Mouse (Mus musculus) limb, embryonic 10.5 days (tissue): ENCODE data around the gene Nipal3. TPM values are rescaled to one million over a fixed set of nuclear protein-coding genes. Genes with fewer than 3 reads are reported as not detected.

Experiments
- DNase-seq: peaks from one replicate; pipeline ENCODE4 v3.0.0-alpha.2; 2017; ENCODE audit warnings: low spot score
- H3K27ac ChIP-seq: fragments of 300-500 bp; sonication (generic); 2 replicates; pipeline ENCODE4 v1.5.1; 2016; ENCODE audit warnings: mild to moderate bottlenecking
- H3K27me3 ChIP-seq: fragments of 300-500 bp; sonication (generic); 2 replicates; pipeline ENCODE4 v1.6.1; 2016; ENCODE audit warnings: low read depth, mild to moderate bottlenecking; ENCODE audit not compliant: poor library complexity, severe bottlenecking
- H3K36me3 ChIP-seq: fragments of 300-500 bp; sonication (generic); 2 replicates; pipeline ENCODE4 v1.6.1; 2016; ENCODE audit warnings: mild to moderate bottlenecking, moderate library complexity
- H3K4me1 ChIP-seq: fragments of 300-500 bp; sonication (generic); 2 replicates; pipeline ENCODE4 v1.6.1; 2016
- H3K4me3 ChIP-seq: fragments of 300-500 bp; sonication (generic); 2 replicates; pipeline ENCODE4 v1.5.1; 2016; ENCODE audit warnings: mild to moderate bottlenecking, moderate library complexity
- H3K9me3 ChIP-seq: fragments of 300-500 bp; sonication (generic); replicated peaks from 2 replicates; pipeline ENCODE4 v1.6.1; 2016; ENCODE audit warnings: mild to moderate bottlenecking
- WGBS: fragments of 180-500 bp; shearing (Covaris S2); methylation state at CpG from one replicate; pipeline ENCODE4 v1.1.7; 2016; 5-methylcytosine and 5-hydroxymethylcytosine counted together
- polyA plus RNA-seq: library from polyadenylated mRNA; unstranded; fragments of >200 nt; fragmentation: Nextera tagmentation; extraction: Ambion mirVana; gene quantifications from 2 replicates; pipeline ENCODE4 v1.2.1, GENCODE M21; 2016

The Nipal3 gene
- polyA plus RNA-seq, 1 experiment from 2014 or later = 2.2 TPM

DNA sequence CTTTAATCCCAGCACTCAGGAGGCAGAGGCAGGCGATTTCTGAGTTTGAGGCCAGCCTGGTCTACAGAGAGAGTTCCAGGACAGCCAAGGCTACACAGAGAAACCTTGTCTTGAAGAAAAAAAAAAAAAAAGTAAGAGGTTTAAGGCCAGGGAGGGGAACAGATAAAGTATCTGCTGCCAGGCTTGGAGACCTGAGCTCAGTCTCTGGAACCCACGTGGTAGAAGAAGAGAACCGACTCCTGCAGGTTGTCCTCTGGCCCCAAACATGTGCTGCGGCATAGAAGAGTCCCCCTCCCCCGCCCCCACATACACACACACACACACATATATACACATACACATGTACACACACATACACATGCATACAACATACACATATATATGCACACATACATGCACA is 52.4 kb downstream of the Nipal3 start:
- no peaks in the 10 kb centered on the region for H3K9me3 ChIP-seq
- no peak for DNase-seq
- peaks cover 7% of the 10 kb centered on the region for H3K4me1 ChIP-seq
- H3K36me3 ChIP-seq = no peaks in the 10 kb centered on the region
- H3K4me3 ChIP-seq = no peak overlapping the region
- no peak overlapping the region for H3K27ac ChIP-seq
- 77% methylated on average over 5 of the region's 5 CpGs for WGBS
- no peaks in the 10 kb centered on the region for H3K27me3 ChIP-seq

DNA sequence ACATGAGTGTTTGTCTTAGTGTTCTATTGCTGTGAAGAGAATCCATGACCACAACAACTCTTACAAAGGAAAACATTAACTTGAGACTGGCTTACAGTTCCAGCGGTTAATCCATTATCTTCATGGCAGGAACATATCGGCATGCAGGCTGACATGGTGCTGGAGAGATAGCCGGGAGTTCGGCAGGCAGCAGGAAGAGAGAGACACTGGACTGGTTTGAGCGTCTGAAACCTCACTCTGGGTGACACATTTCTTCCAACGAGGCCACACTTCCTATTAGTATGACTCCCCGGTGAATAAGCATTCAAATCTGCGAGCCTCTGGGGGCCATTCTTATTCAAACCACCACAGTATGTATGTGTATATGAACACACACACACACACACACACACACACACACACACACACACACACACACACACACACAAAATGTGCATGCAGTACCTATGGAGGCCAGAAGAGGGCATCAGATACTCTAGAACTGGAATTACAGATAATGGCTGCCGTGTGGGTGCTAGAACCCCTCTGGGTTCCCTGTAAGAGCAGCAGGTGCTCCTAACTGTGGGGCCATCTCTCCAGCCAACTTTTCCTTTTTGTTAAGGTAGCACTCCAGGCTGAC is 54.8 kb downstream of the Nipal3 start:
- Histone ChIP-seq H3K4me3 (no peak overlapping the region), H3K27ac (no peak overlapping the region), H3K36me3 (no peaks in the 10 kb centered on the region), H3K9me3 (no peaks in the 10 kb centered on the region), H3K27me3 (no peaks in the 10 kb centered on the region), H3K4me1 (peaks cover 10% of the 10 kb centered on the region)
- 67% methylated on average over 9 of the region's 9 CpGs for WGBS
- peak; percentile 38 for DNase-seq

DNA sequence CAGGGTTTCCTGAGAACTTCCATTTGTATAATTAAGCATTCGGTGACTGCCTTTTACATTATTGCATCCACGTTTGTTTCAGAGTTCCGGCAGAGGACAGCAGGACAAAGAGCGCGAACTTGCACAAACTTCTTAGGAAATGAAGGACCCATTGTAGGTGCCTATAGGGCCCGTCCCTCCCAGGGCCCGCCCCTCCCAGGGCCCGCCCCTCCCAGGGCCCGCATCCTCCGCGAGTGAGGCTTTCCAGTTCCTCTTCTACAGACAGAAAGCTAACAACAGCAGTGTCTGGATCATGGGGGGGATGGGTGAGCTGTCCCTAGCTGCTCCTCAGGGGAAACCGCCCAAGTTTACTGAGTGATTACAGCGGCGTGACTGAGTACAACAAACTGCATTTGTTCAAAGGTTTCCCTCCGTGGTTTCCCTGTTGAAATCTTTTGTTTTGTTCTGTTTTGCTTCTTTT is 55.6 kb downstream of the Nipal3 start:
- H3K4me1 ChIP-seq = peaks cover 15% of the 10 kb centered on the region
- peak overlapping the region; percentile 37 for H3K4me3 ChIP-seq
- H3K36me3 ChIP-seq = no peaks in the 10 kb centered on the region
- DNase-seq = peak; percentile 73
- H3K27ac ChIP-seq = peak overlapping the region; percentile 78
- H3K27me3 ChIP-seq = no peaks in the 10 kb centered on the region
- WGBS = 7% methylated on average over 15 of the region's 15 CpGs
- H3K9me3 ChIP-seq = no peaks in the 10 kb centered on the region

DNA sequence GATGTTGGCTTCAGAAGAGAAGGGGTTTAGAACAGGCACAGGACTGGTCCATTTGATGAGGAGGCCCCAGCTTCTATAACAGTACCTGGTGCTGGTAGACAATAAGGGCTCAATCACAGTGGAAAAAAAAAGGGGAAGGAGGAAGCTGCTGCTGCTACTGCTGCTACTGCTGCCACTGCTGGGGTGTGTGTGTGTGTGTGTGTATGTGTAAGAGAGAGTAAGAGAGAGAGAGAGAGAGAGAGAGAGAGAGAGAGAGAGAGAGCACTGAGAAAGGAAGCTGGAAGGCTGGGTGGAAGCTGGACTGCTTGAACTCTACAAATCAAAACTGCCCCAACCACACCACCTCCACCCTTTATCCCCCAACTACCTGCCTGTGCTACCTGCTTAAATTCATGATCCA is 56.9 kb downstream of the Nipal3 start:
- H3K4me3 ChIP-seq = no peak overlapping the region
- no peaks in the 10 kb centered on the region for H3K9me3 ChIP-seq
- no peaks in the 10 kb centered on the region for H3K36me3 ChIP-seq
- peaks cover 26% of the 10 kb centered on the region for H3K4me1 ChIP-seq
- H3K27ac ChIP-seq = no peak overlapping the region
- DNase-seq = no peak
- peaks cover 6% of the 10 kb centered on the region; the same call in 1 of the 2 replicates for H3K27me3 ChIP-seq

DNA sequence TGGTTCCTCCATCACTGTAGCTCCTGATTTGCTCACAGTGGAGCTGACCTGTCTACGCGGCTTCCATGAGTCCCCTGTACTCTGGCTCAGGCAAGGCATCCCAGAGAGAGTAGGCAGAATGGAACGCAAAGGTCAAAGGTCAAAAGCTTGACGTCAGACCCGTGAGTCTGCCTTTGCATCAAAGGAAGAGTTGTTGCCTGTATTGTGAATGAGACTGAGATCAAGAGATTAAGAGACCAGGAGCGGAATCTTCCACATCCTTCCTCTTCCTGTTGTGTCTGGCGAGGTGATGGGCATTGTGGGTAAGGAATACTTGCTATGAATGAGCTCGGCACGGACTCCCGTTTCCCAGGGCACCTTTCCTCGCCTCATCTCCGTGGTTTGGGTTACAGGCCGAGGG is 58.5 kb downstream of the Nipal3 start:
- 65% methylated on average over 13 of the region's 13 CpGs for WGBS
- H3K27me3 ChIP-seq = peaks cover 14% of the 10 kb centered on the region
- H3K4me3 ChIP-seq = no peak overlapping the region
- H3K27ac ChIP-seq = no peak overlapping the region
- no peak for DNase-seq
- no peaks in the 10 kb centered on the region for H3K36me3 ChIP-seq
- H3K4me1 ChIP-seq = peaks cover 26% of the 10 kb centered on the region
- no peaks in the 10 kb centered on the region for H3K9me3 ChIP-seq

DNA sequence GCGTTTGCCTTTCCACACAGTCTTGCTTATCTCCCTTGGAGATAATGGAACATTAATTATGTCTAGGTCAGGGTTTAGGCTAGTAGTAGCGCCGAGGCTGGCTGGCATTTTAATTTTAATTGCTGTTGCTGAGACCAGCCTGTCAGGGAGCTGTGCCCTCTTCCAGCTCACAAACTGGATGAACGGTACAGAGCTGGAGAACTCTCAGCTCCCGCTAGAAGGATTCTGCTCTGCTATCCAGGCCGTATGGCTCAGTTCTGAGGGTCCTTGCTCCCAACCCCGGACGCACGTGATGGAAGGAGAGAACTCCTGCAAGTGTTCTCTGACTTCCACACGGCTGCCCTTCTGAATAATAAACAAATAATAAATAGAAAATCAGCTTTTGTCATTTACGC is 60.4 kb downstream of the Nipal3 start:
- DNase-seq = no peak
- H3K27ac ChIP-seq = peak overlapping the region; percentile 85
- no peaks in the 10 kb centered on the region for H3K36me3 ChIP-seq
- 30% methylated on average over 11 of the region's 11 CpGs for WGBS
- peaks cover 24% of the 10 kb centered on the region for H3K4me1 ChIP-seq
- no peaks in the 10 kb centered on the region for H3K9me3 ChIP-seq
- H3K4me3 ChIP-seq = peak overlapping the region; percentile 74
- H3K27me3 ChIP-seq = peaks cover 14% of the 10 kb centered on the region

DNA sequence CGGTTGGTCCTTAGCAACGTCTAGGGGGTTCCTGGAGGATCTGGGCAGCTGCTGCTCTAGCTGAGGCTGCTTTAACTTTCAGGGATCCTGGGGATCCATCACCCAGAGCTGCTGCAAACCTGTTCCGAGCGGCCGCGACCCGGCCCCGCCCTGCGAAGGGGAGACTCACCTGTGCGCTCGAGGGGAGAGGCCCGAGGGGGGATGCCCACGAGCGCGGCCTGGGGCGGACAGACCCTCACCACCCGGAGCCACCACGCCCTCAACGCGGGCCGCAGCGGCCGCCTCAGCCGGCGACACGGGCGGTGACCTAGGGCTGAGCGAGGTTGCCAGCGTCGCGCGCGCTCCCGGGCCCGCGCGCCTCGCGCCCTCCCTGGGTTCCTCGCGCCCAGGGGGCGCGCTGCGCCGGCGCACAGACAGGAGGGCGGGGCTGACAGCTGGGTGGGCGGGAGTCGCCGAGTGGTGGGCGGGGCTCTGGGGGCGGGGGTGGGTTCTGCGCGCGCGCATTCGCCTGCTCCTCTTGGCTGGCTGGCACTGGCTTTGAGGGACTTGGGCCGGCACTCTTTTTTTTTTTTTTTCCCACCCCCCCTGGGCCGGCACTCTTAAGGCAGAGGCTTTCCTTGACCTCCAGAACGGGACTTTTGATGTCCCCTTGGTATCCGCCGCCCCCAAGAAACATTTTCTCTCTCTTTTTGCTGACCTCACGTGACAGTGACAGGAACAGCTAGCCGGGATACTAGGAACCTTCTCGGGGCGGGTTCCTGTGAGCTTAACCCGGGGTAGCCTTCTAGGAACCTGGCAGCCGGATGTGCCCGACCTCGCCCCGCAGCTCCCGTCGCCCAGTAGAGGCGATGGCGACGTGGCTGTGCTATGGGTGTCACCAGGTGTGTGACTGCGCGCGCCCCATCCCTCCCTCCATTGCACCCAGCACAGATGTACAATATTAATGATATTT is 61.1 kb downstream of the Nipal3 start, which contains the start of gene Rcan3:
Gene Rcan3 (minus strand): TSS at position 411 of the 952 bp plus-strand sequence.
- Histone ChIP-seq H3K36me3 (no peaks in the 10 kb centered on the region), H3K4me1 (peaks cover 19% of the 10 kb centered on the region), H3K9me3 (no peaks in the 10 kb centered on the region), H3K27me3 (peaks cover 14% of the 10 kb centered on the region), H3K27ac (peak within 1 kb of the TSS; percentile 85), H3K4me3 (peak within 1 kb of the TSS; percentile 74)
- whole genome bisulfite sequencing = under 1% methylated on average over 79 of the region's 79 CpGs
- peak; percentile 94 for DNase-seq

DNA sequence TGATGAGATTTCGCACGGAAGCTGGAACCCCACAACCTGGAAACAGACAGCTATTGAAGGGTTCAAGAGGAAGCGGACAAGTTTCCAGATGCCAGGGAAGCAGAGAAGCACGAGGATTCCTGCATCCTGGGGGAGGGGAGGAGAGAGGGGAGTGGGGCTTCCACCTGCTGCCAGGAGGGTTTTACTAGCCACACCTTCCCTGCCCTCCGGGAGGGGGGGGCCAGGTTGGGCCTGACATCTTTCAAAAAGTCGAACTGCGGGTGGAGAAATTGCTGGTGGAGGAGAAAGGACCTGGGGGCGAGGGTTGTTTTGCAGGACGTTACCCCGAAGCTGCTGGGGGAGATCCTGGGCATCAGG is 61.8 kb downstream of the Nipal3 start:
- no peaks in the 10 kb centered on the region for H3K36me3 ChIP-seq
- DNase-seq = no peak
- no peaks in the 10 kb centered on the region for H3K9me3 ChIP-seq
- H3K27ac ChIP-seq = peak overlapping the region; percentile 85
- H3K27me3 ChIP-seq = peaks cover 14% of the 10 kb centered on the region
- H3K4me3 ChIP-seq = peak overlapping the region; percentile 74
- WGBS = 8% methylated on average over 10 of the region's 10 CpGs
- H3K4me1 ChIP-seq = peaks cover 19% of the 10 kb centered on the region

DNA sequence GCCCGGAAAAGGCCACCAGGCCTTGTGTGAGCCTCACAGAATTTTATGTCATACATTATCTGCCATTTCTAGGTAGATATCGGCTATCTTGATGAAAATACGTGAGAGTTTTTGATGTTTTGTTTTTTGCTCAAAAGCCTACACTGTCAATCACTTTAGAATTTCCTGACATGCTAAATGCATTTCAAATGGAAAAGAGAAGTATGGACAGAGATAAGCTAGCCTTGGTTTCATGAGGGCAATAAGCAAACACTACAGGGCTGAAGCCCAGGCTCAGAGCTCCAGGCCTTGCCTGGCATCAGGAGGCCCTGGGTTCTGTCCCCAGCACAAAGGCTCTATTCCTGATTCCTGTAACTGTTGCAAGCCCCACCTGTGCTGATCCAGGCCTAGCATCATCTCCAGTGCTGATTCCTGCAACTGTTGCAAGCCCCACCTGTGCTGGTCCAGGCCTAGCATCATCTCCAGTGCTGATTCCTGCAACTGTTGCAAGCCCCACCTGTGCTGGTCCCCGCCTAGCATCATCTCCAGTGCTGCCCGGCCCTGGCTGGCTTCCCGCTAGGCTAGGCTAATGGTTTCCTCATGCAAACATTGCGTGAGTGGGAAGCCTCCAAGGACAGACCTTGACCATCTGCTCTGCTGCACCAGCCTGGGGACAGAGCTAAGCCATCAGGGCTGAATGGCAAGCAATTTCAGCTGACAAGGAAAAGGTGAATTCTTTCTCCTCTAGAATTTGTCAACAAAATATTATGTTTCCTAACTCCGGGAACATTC is 64.7 kb downstream of the Nipal3 start:
- no peak for DNase-seq
- no peak overlapping the region for H3K4me3 ChIP-seq
- H3K27me3 ChIP-seq = peaks cover 14% of the 10 kb centered on the region
- 85% methylated on average over 8 of the region's 8 CpGs for WGBS
- no peaks in the 10 kb centered on the region for H3K36me3 ChIP-seq
- H3K27ac ChIP-seq = no peak overlapping the region
- H3K9me3 ChIP-seq = no peaks in the 10 kb centered on the region
- H3K4me1 ChIP-seq = peaks cover 16% of the 10 kb centered on the region

DNA sequence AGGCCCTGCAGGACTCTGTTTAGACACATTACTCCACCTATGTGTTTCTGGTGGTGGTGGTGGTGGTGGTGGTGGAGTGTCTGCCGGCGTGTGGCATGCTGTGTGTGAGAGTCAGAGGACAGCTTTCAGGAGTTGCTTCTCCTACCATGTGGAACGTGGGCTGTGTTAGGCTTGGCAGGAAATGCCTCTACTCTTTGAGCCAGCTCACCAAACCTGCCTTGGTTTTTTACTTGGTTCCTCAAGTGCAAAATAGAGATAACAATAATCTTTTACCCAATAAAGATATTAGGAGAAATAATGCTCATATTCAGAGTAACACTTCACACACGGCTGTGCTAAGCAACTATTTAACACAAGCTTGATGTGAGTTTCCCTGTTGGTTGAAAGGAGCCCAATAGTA is 65.5 kb downstream of the Nipal3 start:
- DNase-seq = no peak
- Histone ChIP-seq H3K27ac (no peak overlapping the region), H3K4me3 (no peak overlapping the region), H3K36me3 (no peaks in the 10 kb centered on the region), H3K9me3 (no peaks in the 10 kb centered on the region), H3K4me1 (peaks cover 13% of the 10 kb centered on the region), H3K27me3 (peaks cover 14% of the 10 kb centered on the region)
- WGBS = 94% methylated on average over 4 of the region's 4 CpGs

DNA sequence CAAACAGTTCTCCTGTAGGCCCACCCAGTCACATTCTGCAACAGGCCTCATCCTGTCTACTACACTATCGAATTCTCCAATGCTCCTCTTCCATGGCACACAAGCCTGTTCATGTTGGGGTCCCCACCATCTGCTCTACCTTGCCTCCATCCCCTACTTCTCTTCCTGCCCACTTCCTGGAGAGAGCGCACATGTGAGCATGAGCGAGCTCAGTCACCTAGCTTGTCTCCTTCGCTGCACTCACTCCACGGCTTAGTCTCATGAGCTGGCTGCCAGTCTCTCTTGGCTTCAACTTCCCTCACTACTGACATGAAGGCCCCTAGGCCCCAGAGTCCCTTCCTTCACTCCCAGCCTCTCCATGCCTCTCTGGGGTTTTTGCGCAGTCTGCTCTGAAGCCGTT is 68.3 kb downstream of the Nipal3 start:
- no peaks in the 10 kb centered on the region for H3K9me3 ChIP-seq
- H3K4me1 ChIP-seq = no peaks in the 10 kb centered on the region
- no peak overlapping the region for H3K27ac ChIP-seq
- no peaks in the 10 kb centered on the region for H3K36me3 ChIP-seq
- DNase-seq = no peak
- WGBS = 91% methylated on average over 7 of the region's 7 CpGs
- no peak overlapping the region for H3K4me3 ChIP-seq
- no peaks in the 10 kb centered on the region for H3K27me3 ChIP-seq

DNA sequence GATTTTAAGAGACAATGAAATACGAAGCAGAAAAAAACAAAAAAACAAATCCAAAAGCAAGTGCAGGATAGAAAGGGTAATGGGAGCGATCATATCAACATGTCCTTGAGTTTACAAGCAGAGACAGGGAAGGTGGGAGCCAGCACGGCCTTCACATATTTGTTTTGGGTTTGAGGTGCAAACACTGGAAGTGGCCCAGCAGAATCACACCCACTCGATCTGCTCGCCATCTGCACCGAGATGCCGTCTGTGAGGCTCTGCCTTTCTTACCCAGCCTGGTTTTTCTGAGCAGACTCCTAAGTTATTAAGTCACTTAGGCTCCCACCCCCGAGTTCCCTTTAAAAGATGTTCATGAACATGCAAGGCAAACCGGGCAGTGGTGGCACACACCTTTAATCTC is 69.2 kb downstream of the Nipal3 start:
- no peak for DNase-seq
- no peaks in the 10 kb centered on the region for H3K9me3 ChIP-seq
- WGBS = 87% methylated on average over 9 of the region's 9 CpGs
- H3K27ac ChIP-seq = no peak overlapping the region
- no peaks in the 10 kb centered on the region for H3K4me1 ChIP-seq
- H3K36me3 ChIP-seq = no peaks in the 10 kb centered on the region
- H3K27me3 ChIP-seq = no peaks in the 10 kb centered on the region
- no peak overlapping the region for H3K4me3 ChIP-seq

DNA sequence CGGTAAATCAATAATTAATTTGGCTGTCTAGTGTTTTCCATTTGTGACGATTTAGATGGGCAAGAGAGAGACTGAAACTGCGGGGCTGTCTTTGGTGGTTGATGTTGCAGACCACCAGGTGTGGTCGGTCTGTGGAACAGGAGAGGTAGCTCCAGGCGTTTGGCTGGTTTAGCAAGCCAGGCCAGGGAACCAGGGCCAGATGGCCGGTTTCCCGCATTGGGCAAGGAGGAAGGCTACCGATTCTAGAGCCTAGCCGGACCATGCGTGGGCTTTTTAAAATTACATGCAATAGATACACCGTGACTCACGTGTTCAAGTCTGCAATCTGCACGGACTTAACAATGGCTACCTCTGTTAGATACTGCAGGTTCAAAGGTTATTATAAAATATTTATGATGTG is 73.9 kb downstream of the Nipal3 start:
- 95% methylated on average over 13 of the region's 13 CpGs for WGBS
- Histone ChIP-seq H3K4me3 (no peak overlapping the region), H3K4me1 (no peaks in the 10 kb centered on the region), H3K36me3 (peaks cover 11% of the 10 kb centered on the region; the same call in 1 of the 2 replicates), H3K27ac (no peak overlapping the region), H3K27me3 (no peaks in the 10 kb centered on the region), H3K9me3 (no peaks in the 10 kb centered on the region)
- DNase-seq = no peak
